Mouse (Mus musculus) cerebellum, adult 2 months (tissue): ENCODE results near the gene Nectin4. TPM values are rescaled to one million over a fixed set of nuclear protein-coding genes. Genes with fewer than 3 reads are reported as not detected.
A peak's percentile ranks its signal among the peaks of the same experiment; 100 is the strongest.

Source experiments
- DNase-seq, 2 experiments: peaks; one replicate each; pipeline ENCODE4 v3.0.0; 2021
- H3K27ac ChIP-seq: fragments of 200-500 bp; 2 replicates; pipeline ENCODE4 v1.5.1; 2012; ENCODE audit warnings: low read length, control low read depth, inconsistent platforms; ENCODE audit not compliant: insufficient read depth
- H3K27me3 ChIP-seq: fragments of 200-500 bp; 2 replicates; pipeline ENCODE4 v1.6.1; 2012; ENCODE audit warnings: inconsistent platforms, mild to moderate bottlenecking, low read length, moderate library complexity; ENCODE audit not compliant: control insufficient read depth, insufficient read depth
- H3K4me1 ChIP-seq: fragments of 200-500 bp; 2 replicates; pipeline ENCODE4 v1.6.1; 2011; ENCODE audit warnings: low read length; ENCODE audit not compliant: control insufficient read depth, insufficient read depth
- H3K4me3 ChIP-seq: fragments of 200-500 bp; replicated peaks from 2 replicates; pipeline ENCODE3; 2011; ENCODE audit warnings: mild to moderate bottlenecking, low read depth, low read length, control low read depth; ENCODE audit not compliant: insufficient read depth
- CTCF ChIP-seq: fragments of 200-500 bp; IDR thresholded peaks from 2 replicates; pipeline ENCODE4 v1.5.1; 2011; ENCODE audit warnings: low read depth, mild to moderate bottlenecking, control low read depth, low read length, moderate library complexity, borderline replicate concordance; ENCODE audit not compliant: insufficient read depth
- POLR2A ChIP-seq: fragments of 200-500 bp; IDR thresholded peaks from 2 replicates; pipeline ENCODE4 v1.6.1; 2011; ENCODE audit warnings: low read length, control low read depth, borderline replicate concordance; ENCODE audit not compliant: insufficient read depth
- WGBS: fragments of 180-500 bp; shearing (Covaris S2); methylation state at CpG from one replicate; pipeline ENCODE4 v1.1.7; 2018; 5-methylcytosine and 5-hydroxymethylcytosine counted together
- polyA plus RNA-seq: library from polyadenylated mRNA; depleted of rRNA; stranded (reverse); fragments of >200 nt; gene quantifications from 2 replicates; pipeline ENCODE4 v1.2.3, GENCODE M21; 2012

Nectin4 gene
- polyA plus RNA-seq, 1 experiment: 11.9 TPM

GRCm38 (mm10) chr1:171361106-171362103 is 8.5 kb upstream of the Nectin4 start:
- TF ChIP-seq CTCF (peak; percentile 89), POLR2A (peak; percentile 14; the same call in 1 of the 2 replicates)
- H3K4me1 ChIP-seq: peaks cover 12% of the 10 kb centered on the region; the same call in 1 of the 2 replicates
- peak overlapping the region; percentile 82 for H3K4me3 ChIP-seq
- DNase-seq: peak; percentile 77 to 83
- peak overlapping the region; percentile 81 for H3K27ac ChIP-seq
- 23% methylated on average over 16 of the region's 16 CpGs for WGBS
- H3K27me3 ChIP-seq: no peaks in the 10 kb centered on the region

GRCm38 (mm10) chr1:171365934-171366333 is 4.0 kb upstream of the Nectin4 start:
- H3K4me1 ChIP-seq: peaks cover 6% of the 10 kb centered on the region; the same call in 1 of the 2 replicates
- no peak overlapping the region for H3K27ac ChIP-seq
- 62% methylated on average over 7 of the region's 7 CpGs for WGBS
- no peak overlapping the region for H3K4me3 ChIP-seq
- no peak for DNase-seq
- no peaks in the 10 kb centered on the region for H3K27me3 ChIP-seq
- no peak for TF ChIP-seq POLR2A
- no peak for TF ChIP-seq CTCF

GRCm38 (mm10) chr1:171372880-171373279 is 3.0 kb downstream of the Nectin4 start:
- DNase-seq: no peak
- no peak for TF ChIP-seq POLR2A
- TF ChIP-seq CTCF: no peak
- Histone ChIP-seq H3K27ac (no peak overlapping the region), H3K4me3 (no peak overlapping the region), H3K4me1 (peaks cover 2% of the 10 kb centered on the region; the same call in 1 of the 2 replicates), H3K27me3 (no peaks in the 10 kb centered on the region)
- 56% methylated on average over 3 of the region's 3 CpGs for WGBS

- Histone ChIP-seq H3K4me1 (peaks cover 9% of the 10 kb centered on the region; the same call in 1 of the 2 replicates), H3K27ac (no peak overlapping the region), H3K4me3 (no peak overlapping the region), H3K27me3 (no peaks in the 10 kb centered on the region)
- WGBS: 0% methylated on average over 4 of the region's 4 CpGs
- no peak for DNase-seq
- TF ChIP-seq CTCF: no peak
- no peak for TF ChIP-seq POLR2A
These were observed 4.0 kb downstream of the Nectin4 start for GRCm38 (mm10) chr1:171373946-171374345.

GRCm38 (mm10) chr1:171375646-171376097 is 5.8 kb downstream of the Nectin4 start:
- H3K4me1 ChIP-seq: peaks cover 9% of the 10 kb centered on the region
- H3K27me3 ChIP-seq: no peaks in the 10 kb centered on the region
- DNase-seq: no peak
- no peak overlapping the region for H3K4me3 ChIP-seq
- TF ChIP-seq POLR2A (no peak), CTCF (no peak)
- 59% methylated on average over 9 of the region's 9 CpGs for WGBS
- H3K27ac ChIP-seq: no peak overlapping the region

GRCm38 (mm10) chr1:171378298-171378697 is 8.4 kb downstream of the Nectin4 start:
- DNase-seq: peak; percentile 56 to 71
- peak overlapping the region; percentile 6 for H3K27ac ChIP-seq
- no peaks in the 10 kb centered on the region for H3K27me3 ChIP-seq
- H3K4me3 ChIP-seq: no peak overlapping the region
- H3K4me1 ChIP-seq: peaks cover 9% of the 10 kb centered on the region
- TF ChIP-seq CTCF: no peak
- no peak for TF ChIP-seq POLR2A
- WGBS: 22% methylated on average over 6 of the region's 6 CpGs

GRCm38 (mm10) chr1:171379935-171380599 is 10.2 kb downstream of the Nectin4 start:
- TF ChIP-seq CTCF (peak; percentile 75), POLR2A (no peak)
- Histone ChIP-seq H3K4me3 (peak overlapping the region; percentile 58), H3K27me3 (no peaks in the 10 kb centered on the region), H3K27ac (peak overlapping the region; percentile 17), H3K4me1 (peaks cover 9% of the 10 kb centered on the region)
- 2% methylated on average over 31 of the region's 31 CpGs for WGBS
- DNase-seq: peak; percentile 85 to 86
